Mouse (Mus musculus) bone marrow, adult 2 months (tissue): ENCODE measurements around the gene Fcrlb.

Experiments used
- CTCF ChIP-seq: fragments of 200-500 bp; IDR thresholded peaks from 2 replicates; pipeline ENCODE4 v1.5.1; 2011; ENCODE audit warnings: low read length, control low read depth; ENCODE audit not compliant: control insufficient read depth, insufficient read depth
- POLR2A ChIP-seq: fragments of 200-500 bp; IDR thresholded peaks from 2 replicates; pipeline ENCODE4 v1.6.1; 2011; ENCODE audit warnings: low read depth, mild to moderate bottlenecking, control low read depth, low read length, borderline replicate concordance; ENCODE audit not compliant: control insufficient read depth

DNA sequence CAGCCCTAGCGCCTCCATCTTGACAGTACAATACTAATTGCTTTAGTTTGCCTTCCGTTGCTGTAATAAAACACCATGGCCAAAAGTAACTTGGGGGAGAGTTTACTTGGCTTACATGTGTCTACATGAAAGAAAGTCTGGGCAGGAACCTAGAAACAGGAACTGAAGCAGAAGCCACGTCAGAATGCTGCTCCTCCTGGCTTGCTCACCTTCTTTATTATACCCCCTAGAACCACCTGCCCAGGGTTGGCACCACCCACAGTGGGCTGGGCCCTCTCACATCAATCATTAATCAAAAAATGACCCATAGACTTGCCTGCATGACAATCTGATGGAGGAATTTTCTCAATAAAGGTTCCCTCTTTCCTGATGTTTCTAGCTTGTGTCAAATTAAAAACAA lies 48.0 kb downstream of the Fcrlb start:
- no peak for TF ChIP-seq POLR2A
- no peak for TF ChIP-seq CTCF
